Mouse (Mus musculus): ENCODE data around the gene Rpl36.
"Not testable (repeated sequence)": the region's sequence is repeated elsewhere in the genome, so short reads cannot be mapped to it uniquely, and the experiment has no call there.

GRCm38 (mm10) chr17:56629800-56630781 is 16.9 kb downstream of the Rpl36 start:
- not testable (repeated sequence) for TF ChIP-seq CTCF (IDR thresholded peaks at IDR 0.05; ENCODE audit: insufficient read depth, low read length); POLR2A (IDR thresholded peaks at IDR 0.05; ENCODE audit: borderline replicate concordance, extremely low read depth, low read depth, low read length)
